Mouse (Mus musculus): ENCODE measurements around the gene Foxc2. TPM values are rescaled to one million over a fixed set of nuclear protein-coding genes. Genes with fewer than 3 reads are reported as not detected.

Foxc2 gene
- total RNA-seq, 2 experiments from 2014 or later: 9.8 to 15.2 TPM

- DNase-seq (ENCODE audit: low spot score in 2 of 2): no peak
These were observed 30.4 kb upstream of the Foxc2 start for GRCm38 (mm10) chr8:121085561-121085960.

DNA sequence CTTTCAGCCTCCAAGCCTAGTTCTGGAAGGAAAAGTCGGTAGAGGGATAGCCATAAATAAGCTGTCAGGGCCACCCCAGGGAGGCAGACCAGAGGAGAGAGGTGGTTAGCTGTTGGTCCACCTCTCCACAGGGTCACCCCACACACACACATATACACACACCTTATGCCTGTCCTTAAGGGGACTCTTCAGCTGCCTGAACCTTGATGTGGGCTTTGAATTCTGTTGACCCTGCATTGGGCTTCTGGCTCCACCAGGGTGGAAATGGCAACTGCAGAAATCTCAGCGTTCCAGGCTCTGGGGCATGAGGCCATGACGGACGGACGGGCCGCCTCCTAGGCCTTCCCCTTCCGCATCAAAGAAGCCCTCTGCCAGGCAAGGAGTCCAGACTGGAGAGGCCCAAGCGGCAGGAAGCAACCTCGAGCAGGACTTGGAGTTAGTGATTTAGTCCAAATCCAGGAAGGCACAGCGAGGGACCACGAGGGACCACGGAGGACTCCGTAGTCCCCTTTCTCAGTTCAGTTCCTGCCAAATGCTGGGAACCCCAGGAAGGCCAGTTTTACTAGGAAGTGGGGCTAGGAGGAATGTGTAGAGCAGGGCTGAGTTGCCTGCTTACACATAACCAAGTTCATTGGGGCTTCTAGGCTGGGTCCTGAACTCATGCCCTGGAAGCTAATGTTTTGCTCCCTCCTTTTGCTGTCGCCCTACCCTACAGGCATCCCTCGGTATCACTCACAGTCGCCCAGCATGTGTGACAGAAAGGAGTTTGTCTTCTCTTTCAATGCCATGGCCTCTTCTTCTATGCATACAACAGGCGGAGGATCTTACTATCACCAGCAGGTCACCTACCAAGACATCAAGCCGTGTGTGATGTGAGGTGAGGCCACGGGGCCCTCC is 29.7 kb upstream of the Foxc2 start:
- no peak for DNase-seq (ENCODE audit: low spot score in 2 of 2)

DNA sequence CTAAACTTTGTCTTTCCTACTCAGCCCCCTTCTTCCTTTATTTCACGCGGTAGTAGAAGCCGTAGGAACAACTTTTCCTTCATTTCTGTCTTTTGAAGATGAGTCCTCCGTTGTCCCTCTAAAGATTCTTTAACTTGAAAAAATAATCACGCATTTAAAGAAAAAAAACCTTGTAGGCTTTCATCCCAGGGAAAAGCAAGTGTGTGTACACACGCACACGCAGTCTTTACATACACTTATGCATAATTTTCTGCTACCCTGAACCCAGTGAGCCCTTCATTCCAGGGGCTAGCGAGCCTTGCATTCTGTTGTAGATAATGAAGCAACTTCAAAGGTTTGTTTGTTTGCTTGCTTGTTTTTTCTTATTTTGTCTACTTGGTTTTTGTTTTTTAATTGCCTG is 27.7 kb upstream of the Foxc2 start:
- DNase-seq (ENCODE audit: low spot score in 2 of 2): no peak

DNA sequence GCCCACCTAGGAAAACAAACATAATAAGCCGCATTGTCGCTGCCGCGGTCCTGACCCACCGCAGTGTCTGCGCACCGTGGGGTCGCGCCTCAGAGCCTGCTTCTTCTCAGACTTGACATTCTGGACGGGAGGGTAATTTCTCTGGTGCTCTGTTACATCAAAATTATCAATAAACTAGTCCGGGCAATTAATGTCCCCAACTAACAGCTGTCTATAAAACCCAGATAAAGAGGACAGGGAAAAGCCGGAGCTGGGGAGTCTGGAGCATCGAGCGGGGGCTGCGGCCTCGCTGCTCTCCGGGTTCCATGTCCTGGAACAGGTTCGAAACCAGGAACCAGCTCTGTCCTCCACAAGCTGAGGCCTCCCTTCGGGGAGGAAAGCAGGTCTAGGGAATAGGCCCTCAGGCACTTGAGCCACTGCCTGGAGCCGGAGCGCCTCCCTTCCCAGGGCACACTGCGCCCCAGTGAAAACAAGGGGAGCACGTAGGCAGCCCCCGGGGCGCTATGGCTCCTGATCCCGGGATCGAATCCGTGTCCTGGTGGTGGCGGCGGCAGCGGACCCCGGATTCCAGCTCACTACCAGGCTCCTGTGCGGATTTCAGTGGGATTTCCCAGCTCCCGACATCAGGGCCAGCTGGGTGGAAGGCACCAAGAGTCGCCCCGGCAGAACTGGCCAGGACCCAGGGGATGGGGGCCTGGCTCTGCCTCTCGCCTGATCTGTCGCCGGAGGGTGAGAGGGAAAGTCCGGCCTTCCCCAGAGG is 26.9 kb upstream of the Foxc2 start:
- no peak for DNase-seq (ENCODE audit: low spot score in 2 of 2)

DNA sequence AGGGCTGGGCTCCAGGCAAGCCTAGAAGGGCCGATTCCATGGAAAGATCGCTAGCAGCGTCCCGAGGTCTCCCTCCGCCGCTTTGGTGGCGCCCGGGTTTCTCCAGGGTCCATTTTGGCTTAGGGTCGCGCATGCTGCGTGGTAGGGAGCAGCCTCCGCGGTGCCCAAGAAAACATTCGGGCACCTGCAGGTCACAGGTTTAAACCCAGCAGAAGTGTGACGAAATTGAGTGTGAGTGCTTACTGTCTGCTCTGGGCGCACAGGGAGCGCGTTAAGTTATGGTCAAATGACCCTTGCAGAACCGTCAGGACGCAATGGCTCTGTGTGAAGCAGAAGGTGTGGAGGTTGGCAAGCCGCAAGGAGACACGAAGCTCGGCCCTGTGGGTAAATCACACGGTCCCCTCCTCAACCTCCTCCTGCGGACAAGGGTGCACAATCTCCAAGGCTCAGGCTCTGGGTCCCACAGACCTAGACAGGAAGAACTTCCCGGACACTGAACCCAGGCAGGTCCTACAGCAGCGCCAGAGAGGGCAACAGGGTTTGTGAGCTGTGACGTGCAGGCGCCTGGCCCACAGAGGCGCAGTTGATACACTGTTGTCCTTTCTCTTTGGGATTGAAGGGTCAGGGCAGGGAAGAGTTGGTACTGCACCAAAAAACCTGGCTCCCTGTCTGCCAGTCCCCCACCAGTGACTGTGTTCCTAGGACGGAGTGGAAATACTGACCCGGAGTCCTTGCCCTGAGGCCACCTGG is 26.2 kb upstream of the Foxc2 start:
- no peak for DNase-seq (ENCODE audit: low spot score in 2 of 2)

- DNase-seq (ENCODE audit: low spot score in 2 of 2): no peak
These were observed 25.3 kb upstream of the Foxc2 start for GRCm38 (mm10) chr8:121090716-121091115.

DNA sequence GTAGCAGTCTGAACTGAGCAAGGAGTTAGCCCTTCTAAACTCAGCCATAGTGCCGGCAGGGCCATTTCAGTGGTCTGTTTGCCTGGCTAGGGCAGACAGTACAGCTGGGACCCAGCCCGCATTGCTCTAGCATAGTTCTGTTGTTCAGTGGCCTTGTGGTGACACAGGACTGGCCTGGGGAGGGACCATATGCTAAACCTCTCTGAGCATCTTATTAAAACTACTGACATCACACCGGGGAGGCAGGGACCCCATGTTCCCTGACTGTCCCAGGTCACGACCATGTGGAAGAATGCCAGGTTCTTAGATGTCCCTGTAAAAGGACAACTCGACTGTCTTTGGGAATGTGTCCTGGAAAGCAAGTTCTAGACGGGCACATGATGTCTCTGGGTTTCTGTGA is 23.8 kb upstream of the Foxc2 start:
- no peak for DNase-seq (ENCODE audit: low spot score in 2 of 2)

DNA sequence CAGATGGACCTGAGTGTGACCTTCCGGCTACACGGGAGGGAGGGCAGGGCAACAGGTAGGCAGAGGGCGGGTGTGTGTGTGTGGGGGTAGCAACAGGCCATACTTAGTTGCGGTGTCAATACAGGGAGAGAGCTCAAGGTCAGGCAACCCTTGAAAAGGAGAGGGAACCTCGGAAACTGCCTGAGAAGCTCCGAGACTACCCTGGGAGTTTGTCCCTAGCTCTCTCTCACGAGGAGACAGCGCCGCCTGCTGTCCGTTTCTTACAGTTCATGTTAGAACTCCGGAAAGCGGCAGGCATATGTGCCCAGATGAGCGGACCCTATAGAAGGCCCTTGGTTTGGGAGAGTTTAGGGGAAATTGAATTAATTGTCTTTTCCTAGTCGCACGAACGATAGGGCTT is 23.3 kb upstream of the Foxc2 start:
- peak; percentile 66 to 72 for DNase-seq (ENCODE audit: low spot score in 2 of 2)

DNA sequence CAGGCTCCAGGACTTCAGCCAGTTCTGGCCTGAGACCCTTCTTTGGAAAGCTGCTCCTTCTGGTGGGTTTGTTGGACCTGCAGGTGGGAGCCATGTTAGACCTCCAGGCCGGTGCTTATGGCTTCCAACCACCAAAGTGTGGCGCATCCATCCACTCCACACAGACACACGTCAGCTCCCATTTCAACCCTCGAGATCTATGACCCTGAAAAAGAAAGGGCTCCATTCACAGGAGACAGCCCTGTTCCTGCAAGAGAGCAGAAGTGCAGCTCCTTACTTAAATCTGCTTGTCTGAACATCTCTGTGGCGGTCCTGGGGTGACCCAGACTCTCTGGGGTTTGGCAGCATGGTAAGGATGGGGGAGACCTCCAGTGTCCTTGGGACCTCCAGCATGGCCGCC is 22.5 kb upstream of the Foxc2 start:
- no peak for DNase-seq (ENCODE audit: low spot score in 2 of 2)

GRCm38 (mm10) chr8:121104049-121104818 is 11.7 kb upstream of the Foxc2 start:
- DNase-seq (ENCODE audit: low spot score in 2 of 2): peak in 1 of 2 experiments; percentile 68

DNA sequence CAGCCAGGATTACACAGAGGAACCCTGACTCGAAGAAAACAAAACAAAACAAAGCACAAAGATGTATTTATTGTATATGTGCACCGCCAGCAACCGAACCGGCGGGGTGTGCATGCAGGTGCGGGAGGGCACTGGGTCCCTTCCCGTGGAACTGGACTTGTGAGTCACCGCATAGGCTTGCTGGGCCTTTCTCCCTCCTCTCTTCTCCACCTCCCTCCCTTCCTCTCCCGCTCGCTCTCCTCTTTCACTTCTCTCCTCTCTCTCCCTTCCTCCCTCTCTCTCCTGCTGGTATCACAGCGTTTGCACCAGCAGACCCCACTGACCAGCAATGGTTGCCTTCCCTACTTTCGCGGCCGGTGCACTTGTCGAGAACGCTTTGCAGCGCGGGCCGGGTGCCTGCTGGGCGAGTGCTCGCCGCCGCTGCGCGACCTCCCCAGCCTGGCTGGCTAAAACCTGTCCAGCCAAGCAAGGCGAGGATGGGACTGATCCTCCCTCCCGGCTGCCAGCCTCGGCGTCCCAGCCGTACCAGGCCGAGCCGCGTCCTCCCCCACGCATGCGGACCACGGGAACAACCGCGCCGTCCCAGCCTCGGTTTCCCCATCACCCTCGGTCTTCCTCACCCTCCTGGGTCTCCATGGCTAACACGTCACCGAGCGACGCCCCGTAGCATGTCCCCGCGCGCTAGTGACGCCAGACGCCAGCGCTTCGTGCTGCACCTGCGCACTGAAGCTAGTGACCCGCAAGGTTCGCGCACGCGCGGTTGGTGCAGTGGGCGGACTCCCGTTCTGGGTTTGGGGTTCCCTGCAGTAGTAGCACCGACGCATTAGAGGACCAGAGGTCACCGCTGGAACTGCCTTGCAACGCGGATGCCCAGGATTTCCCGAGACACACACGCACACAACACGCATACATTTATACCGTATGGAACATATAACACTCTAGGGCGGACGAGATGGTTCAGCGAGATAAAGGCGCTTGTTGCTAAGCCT is 8.0 kb upstream of the Foxc2 start, which contains the start of gene Mthfsd:
Gene Mthfsd (minus strand): TSS at position 725 of the 989 bp plus-strand sequence.
- DNase-seq (ENCODE audit: low spot score in 2 of 2): peak; percentile 96 to 99

- DNase-seq (ENCODE audit: low spot score in 2 of 2): no peak
These were observed 7.3 kb upstream of the Foxc2 start for GRCm38 (mm10) chr8:121108657-121109056.

DNA sequence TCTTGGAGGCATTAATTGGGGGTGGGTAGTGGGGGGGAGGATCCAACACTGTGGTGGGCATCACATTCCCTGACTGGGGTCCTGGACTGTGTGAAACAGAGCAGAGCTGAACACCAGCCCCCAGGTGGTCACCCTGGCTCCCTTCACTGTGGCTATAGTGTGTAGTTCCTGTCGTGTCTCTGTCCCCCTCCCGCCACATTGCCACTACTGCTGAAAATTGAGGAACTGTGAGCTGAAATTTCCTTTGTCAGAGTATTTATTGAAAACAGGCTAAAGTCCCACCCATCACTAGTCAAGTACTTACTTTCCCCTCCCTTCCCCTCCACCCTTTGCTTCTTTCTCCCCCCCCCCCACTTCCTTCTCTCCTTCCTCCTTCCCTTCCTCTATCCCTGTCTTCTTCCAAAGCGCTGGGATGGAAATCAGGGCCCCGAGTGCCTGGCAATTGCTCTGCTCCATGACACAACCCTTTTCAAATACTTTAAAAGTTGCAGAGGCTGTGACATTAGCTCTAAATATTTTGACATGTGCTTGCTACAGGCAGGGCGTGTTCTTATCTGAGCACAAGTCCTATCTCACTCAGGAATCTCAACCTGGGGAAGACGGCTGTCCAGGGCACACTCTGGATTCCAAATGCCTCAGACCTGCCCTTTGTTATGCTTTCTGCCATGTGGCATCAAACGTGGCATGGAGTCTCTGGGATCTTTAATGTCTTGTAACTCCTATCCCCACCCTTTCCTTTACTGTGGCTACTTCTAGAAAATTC is 4.6 kb upstream of the Foxc2 start:
- DNase-seq (ENCODE audit: low spot score in 2 of 2): no peak

GRCm38 (mm10) chr8:121113261-121113660 is 2.7 kb upstream of the Foxc2 start:
- DNase-seq (ENCODE audit: low spot score in 2 of 2): peak; percentile 91 to 92

DNA sequence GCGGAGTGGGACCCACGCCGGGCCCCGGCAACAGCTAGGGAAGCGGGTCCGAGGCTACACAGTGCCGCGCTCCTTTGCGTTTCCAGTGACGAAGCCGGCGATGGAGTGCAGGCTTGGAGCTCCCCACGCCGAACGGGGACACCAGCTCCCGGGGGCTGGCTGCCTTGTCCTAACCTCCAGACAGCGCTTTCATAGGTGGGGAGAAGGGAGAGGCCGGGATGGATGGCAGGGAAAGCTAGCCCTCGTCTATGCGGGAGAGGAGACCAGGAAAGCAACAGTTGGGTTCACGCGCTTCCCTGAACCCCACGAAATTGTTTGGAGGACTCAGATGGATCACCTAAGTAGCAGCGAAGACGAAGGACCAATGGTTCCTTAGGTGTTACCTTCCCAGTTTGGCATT is 835 bp upstream of the Foxc2 start:
- DNase-seq (ENCODE audit: low spot score in 2 of 2): no peak

DNA sequence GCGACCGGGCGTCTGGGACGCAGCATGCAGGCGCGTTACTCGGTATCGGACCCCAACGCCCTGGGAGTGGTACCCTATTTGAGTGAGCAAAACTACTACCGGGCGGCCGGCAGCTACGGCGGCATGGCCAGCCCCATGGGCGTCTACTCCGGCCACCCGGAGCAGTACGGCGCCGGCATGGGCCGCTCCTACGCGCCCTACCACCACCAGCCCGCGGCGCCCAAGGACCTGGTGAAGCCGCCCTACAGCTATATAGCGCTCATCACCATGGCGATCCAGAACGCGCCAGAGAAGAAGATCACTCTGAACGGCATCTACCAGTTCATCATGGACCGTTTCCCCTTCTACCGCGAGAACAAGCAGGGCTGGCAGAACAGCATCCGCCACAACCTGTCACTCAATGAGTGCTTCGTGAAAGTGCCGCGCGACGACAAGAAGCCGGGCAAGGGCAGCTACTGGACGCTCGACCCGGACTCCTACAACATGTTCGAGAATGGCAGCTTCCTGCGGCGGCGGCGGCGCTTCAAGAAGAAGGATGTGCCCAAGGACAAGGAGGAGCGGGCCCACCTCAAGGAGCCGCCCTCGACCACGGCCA is 717 bp downstream of the Foxc2 start:
- DNase-seq (ENCODE audit: low spot score in 2 of 2): no peak

- no peak for DNase-seq (ENCODE audit: low spot score in 2 of 2)
These were observed 1.2 kb downstream of the Foxc2 start for GRCm38 (mm10) chr8:121117186-121117651.

- no peak for DNase-seq (ENCODE audit: low spot score in 2 of 2)
These were observed 1.9 kb downstream of the Foxc2 start for GRCm38 (mm10) chr8:121117906-121118305.
